Mouse (Mus musculus) Muller cell, postnatal 12 days (primary cell): ENCODE measurements around the gene Fbxo47.

Experiments used
- DNase-seq: peaks from one replicate; pipeline ENCODE4 v3.0.0-alpha.2; 2015; ENCODE audit errors: inconsistent ontology term

The Fbxo47 gene

GRCm38 (mm10) chr11:97883918-97884600, at the start of gene Fbxo47:
Gene Fbxo47 (minus strand): TSS chr11:97884154.
- peak; percentile 99 for DNase-seq

- no peak for DNase-seq
Observed at GRCm38 (mm10) chr11:97933553-97933952, 49.6 kb upstream of the Fbxo47 start.

- DNase-seq: no peak
Observed at GRCm38 (mm10) chr11:97928905-97929304, 45.0 kb upstream of the Fbxo47 start.

GRCm38 (mm10) chr11:97924217-97924616, 40.3 kb upstream of the Fbxo47 start:
- DNase-seq: no peak

- DNase-seq: no peak
Observed at GRCm38 (mm10) chr11:97923639-97924038, 39.7 kb upstream of the Fbxo47 start.

- DNase-seq: no peak
Observed at GRCm38 (mm10) chr11:97915974-97916503, 32.1 kb upstream of the Fbxo47 start.

- no peak for DNase-seq
Observed at GRCm38 (mm10) chr11:97915471-97915870, 31.5 kb upstream of the Fbxo47 start.

- DNase-seq: no peak
Observed at GRCm38 (mm10) chr11:97913111-97913510, 29.2 kb upstream of the Fbxo47 start.

GRCm38 (mm10) chr11:97908634-97909348, 24.8 kb upstream of the Fbxo47 start:
- no peak for DNase-seq

- DNase-seq: no peak
Observed at GRCm38 (mm10) chr11:97907935-97908334, 24.0 kb upstream of the Fbxo47 start.

GRCm38 (mm10) chr11:97906905-97907304, 23.0 kb upstream of the Fbxo47 start:
- DNase-seq: no peak

- DNase-seq: no peak
Observed at GRCm38 (mm10) chr11:97905941-97906340, 22.0 kb upstream of the Fbxo47 start.

- DNase-seq: no peak
Observed at GRCm38 (mm10) chr11:97905540-97905939, 21.6 kb upstream of the Fbxo47 start.

GRCm38 (mm10) chr11:97904801-97905200, 20.8 kb upstream of the Fbxo47 start:
- no peak for DNase-seq

GRCm38 (mm10) chr11:97901806-97902205, 17.9 kb upstream of the Fbxo47 start:
- no peak for DNase-seq

GRCm38 (mm10) chr11:97899822-97900221, 15.9 kb upstream of the Fbxo47 start:
- DNase-seq: peak; percentile 69

- no peak for DNase-seq
Observed at GRCm38 (mm10) chr11:97897568-97898185, 13.7 kb upstream of the Fbxo47 start.

GRCm38 (mm10) chr11:97896655-97897054, 12.7 kb upstream of the Fbxo47 start:
- DNase-seq: no peak

GRCm38 (mm10) chr11:97891821-97892220, 7.9 kb upstream of the Fbxo47 start:
- DNase-seq: no peak

- no peak for DNase-seq
Observed at GRCm38 (mm10) chr11:97885296-97885915, 1.5 kb upstream of the Fbxo47 start.

- no peak for DNase-seq
Observed at GRCm38 (mm10) chr11:97884601-97885185, 739 bp upstream of the Fbxo47 start.

GRCm38 (mm10) chr11:97883542-97883917, 424 bp downstream of the Fbxo47 start:
- peak; percentile 74 for DNase-seq
